Mouse (Mus musculus): Measurements from ENCODE around the gene Scn3a.

Scn3a gene

GRCm38 (mm10) chr2:65566793-65567787 is at the start of gene Scn3a:
TSS of gene Scn3a (minus strand) at chr2:65567627.
- DNase-seq, result peak; percentile 82

DNA sequence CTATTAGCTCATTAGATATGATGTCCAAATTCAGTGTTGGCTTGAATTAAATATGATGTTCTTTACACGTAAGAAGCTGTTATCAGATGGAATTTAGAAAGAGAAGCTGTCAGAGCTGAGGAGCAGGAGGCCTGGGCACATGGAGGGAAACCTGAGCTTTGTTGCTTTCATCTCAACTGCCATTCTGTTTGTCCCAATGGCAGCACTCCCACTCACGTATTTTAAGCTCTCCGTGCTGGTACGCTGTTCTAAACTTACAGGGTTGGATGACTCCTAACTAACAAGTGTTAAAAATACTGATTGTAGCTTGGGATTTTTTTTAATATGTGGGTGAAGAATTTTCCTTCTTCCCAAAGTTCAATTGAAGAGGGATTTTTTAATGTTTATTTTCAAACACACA is 44.5 kb upstream of the Scn3a start:
- DNase-seq, result no peak

DNA sequence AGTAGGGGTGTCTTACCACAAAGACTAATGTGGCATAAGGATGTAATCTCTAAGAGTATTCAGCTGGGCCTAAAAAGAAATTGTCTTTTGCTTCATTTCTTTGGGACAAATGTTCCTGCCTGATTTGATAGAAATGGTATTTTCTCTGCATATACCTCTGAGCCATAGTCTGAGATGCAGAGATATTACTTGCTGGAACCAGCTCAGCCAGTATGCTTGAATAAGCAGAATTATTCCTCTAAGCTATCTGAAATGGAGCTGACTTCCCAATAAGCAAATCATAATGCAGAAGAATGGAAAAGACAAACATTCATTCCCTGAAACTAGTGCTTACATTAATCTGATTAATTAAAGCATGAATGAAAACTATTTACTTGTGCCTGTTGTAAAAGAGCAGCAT is 40.4 kb upstream of the Scn3a start:
- no peak for DNase-seq

DNA sequence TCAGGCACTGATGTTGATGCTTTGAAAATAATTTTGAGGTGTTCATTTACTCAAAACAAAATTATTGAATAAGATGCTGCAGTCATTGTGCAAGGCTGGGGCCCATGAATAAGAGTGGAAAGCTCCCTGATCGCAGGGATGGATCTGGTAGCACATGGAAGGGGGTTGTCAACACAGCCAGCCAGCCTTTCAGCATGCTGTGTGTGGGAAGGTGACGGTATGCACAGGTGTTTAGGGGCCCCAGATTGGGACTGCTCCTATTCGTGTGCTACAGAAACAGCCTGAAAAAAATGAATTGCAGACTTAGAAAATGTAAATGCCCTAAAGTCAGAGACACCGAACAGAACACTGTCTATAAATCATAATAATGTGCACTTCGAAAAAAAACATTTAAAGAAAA is 20.3 kb upstream of the Scn3a start:
- no peak for DNase-seq

GRCm38 (mm10) chr2:65567925-65568324 is 498 bp upstream of the Scn3a start:
- no peak for DNase-seq

DNA sequence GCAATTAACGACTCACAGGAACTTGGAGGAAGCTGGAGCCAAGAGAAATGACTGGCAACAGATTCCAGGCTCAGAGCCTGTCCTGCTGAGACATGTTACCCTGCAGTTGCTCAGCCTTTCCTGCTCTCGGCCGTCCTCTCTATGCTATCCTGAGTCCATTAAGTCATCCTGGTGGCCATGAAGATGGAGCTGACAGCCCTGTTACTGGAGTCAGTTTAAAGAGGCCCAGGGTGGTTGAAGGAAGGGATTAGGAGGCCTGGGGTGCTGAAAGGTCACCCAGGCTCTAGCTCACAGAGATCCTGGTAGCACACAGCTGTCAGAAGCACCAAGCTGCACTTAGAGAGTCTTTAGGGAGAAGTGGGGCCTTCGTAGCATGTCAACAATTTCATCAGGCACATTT is 3.5 kb downstream of the Scn3a start:
- DNase-seq, result peak; percentile 86

- DNase-seq, result no peak
Observed at GRCm38 (mm10) chr2:65557719-65558118, 9.7 kb downstream of the Scn3a start.

DNA sequence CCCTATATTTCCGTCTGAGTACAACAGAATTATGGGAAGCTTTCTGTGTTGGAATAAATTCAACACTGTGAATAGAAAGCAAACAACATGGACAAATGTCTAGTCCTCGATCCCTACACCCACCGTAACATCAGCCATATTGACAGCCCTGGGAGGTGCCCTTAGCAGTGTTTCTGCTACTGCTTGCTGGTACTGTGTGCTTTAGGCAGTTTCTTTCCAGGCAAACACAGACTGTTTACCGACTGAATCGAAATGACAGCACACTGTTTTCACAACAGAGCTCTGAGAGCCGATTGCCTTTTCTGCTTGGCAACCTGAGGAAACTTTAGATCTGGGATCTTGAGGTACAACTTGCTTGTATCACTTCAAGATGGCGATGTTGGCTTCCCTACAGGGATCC is 12.8 kb downstream of the Scn3a start:
- no peak for DNase-seq

DNA sequence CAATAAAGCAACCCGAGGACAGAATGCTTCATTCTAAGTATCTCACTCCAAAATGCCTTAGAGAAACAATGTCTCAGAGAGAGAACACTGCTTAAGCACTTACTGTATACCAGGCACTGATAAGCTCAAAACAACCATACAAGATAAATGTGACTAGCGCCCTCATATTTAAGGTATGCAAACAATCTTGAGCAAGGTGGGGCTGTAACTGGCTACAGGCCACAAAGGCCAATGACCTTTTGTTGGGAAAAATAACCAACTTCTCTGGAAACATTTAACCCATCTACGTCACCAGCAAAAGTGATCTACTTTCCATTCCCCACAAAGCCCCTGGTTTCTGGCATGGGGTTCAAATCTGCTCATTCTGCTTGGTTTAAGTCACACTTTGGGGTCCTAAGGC is 14.0 kb downstream of the Scn3a start:
- no peak for DNase-seq

GRCm38 (mm10) chr2:65552727-65553126 is 14.7 kb downstream of the Scn3a start:
- no peak for DNase-seq

DNA sequence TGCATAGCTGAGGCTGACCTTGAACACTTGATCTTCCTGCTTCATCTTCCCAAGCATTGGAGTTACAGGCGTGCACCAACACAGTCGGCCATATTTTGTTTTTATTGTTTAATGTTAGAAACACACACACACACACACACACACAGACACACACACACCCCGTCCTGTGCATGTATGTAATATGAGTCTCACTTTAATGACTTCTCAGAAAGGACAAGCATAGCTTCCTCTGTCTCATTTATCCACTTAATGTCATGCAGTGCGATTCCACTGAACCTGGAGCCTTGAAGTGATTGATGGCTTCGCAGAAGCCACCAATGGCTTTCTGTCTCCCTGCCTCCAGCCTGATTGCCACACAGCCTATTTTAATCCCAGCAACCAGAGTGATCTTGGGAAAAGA is 15.2 kb downstream of the Scn3a start:
- DNase-seq, result no peak

GRCm38 (mm10) chr2:65551736-65552135 is 15.7 kb downstream of the Scn3a start:
- DNase-seq, result no peak

GRCm38 (mm10) chr2:65550564-65550963 is 16.9 kb downstream of the Scn3a start:
- DNase-seq, result no peak

GRCm38 (mm10) chr2:65548665-65549064 is 18.8 kb downstream of the Scn3a start:
- DNase-seq, result no peak

GRCm38 (mm10) chr2:65547341-65547740 is 20.1 kb downstream of the Scn3a start:
- no peak for DNase-seq

DNA sequence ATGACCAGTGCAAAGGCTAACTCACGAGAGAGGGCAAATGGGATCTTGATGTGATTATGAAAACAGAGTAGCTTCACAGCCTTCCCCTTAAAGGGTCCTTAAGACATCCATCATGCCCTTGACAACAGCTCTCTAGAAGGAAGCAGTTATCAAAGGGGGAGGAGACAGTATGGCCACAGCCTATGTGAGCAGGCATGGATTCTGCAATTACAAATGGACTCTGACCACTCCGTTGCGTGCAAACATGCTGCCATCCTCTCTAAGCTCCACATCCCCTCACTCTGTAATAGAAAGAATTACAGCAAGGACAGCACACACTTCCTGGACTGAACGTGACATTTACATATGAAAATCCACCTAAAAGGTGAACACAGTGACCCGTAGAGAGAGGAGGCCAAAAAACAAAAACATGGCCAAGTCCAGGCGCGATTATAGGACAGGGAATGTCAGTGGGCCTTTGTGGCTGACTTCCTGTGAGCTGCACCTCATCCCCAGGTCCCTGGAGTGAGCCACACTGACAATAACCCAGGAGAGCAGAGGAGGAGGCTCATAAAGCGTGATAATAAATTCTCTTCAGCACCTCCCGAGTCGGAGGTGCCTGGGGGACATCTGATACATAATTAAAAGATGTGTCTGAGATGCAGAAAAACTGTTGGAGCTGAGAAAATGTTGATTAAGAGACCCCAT is 24.4 kb downstream of the Scn3a start:
- DNase-seq, result peak; percentile 87

DNA sequence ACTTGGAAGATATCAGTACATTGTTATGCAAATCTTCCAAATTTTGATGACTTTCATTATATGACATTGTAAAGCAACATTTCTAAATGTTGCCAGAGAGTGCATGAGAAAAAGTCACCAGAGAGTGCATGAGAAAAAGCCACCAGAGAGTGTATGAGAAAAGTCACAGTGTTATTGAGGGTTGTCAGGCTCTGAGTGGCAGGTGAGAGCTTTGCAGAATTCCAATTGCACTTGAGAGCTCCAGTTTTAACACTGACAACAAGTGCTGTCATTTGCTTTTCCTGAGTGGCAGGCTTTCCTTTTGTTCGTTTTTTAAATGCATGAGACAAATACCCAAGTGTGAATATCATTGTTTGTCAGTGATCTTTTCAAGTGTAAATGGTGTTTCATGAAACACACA is 25.6 kb downstream of the Scn3a start:
- DNase-seq, result no peak

GRCm38 (mm10) chr2:65538436-65538835 is 29.0 kb downstream of the Scn3a start:
- DNase-seq, result no peak

- no peak for DNase-seq
Observed at GRCm38 (mm10) chr2:65532127-65532854, 35.1 kb downstream of the Scn3a start.

DNA sequence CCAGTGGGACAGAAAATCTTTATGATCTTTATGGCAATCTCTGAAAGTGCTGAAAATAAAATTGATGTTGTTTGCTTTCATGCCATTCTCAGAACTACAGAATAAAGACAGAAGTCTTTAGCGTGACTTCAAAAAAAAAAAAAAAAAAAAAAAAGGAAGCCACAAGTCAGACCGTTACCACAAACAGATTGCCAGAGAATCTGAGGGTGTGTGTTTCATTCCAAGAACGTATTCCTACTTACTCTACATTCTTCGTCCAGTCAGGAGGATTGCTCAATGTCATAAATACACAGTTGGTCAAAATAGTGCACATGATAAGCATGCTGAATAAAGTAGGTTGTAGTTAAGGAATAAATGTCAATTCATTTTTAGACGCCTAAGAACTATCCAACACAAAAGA is 38.3 kb downstream of the Scn3a start:
- DNase-seq, result no peak

DNA sequence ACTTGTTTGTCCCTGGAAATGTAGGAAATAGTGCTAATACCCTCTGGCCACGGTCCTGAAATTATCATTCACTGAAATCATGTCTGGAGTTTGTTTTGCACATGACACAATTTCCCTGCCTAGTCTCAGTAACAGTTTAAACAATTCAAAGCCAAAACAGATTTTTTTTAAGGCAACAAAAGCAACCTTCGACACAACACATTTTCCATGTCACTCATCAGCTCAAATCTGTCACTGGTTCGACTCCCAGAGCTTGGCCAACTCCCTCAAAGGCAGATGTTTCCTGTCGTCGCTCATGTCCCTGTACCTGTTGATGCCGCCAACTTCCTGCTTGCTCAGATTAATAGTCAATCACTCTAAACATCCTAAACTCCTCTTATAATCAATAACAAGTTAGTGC is 50.7 kb downstream of the Scn3a start:
- DNase-seq, result no peak

GRCm38 (mm10) chr2:65508217-65508616 is 59.2 kb downstream of the Scn3a start:
- peak; percentile 76 for DNase-seq

GRCm38 (mm10) chr2:65490450-65490849 is 77.0 kb downstream of the Scn3a start:
- no peak for DNase-seq
